Mouse (Mus musculus): ENCODE data around the gene Mcf2l. TPM values are rescaled to one million over a fixed set of nuclear protein-coding genes. Genes with fewer than 3 reads are reported as not detected.

Gene Mcf2l
- polyA plus RNA-seq, 1 experiment from 2014 or later = 22.4 TPM

DNA sequence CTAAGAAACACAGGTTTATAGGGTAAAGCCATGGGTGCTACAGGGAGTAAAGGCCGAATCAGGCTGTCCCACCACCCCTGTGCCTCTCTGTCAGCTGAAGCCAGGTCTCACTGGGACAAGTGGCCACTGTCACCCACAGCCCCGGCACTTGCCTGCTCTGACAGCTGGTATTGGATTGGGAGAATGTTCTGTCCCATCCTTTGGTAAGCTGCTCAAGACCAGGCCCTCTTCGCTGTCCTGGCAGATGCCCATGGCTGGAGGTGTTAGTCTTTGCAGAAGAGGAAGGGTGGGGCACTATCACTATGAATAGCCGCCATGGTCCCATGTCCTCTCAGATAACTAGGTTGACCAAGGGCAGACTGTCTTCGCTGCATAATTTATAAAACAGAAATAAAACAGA is 40.0 kb upstream of the Mcf2l start:
- Histone ChIP-seq H3K9ac (ENCODE audit: low read depth, low read length) (no peak overlapping the region), H3K4me2 (replicated peaks; ENCODE audit: low read depth, low read length) (no peak overlapping the region), H3K4me3 (ENCODE audit: low read length) (no peak overlapping the region), H3K9me3 (ENCODE audit: control insufficient read depth, low read length) (no peaks in the 10 kb centered on the region), H3K36me3 (ENCODE audit: control insufficient read depth, insufficient read depth, low read length) (peaks cover 62% of the 10 kb centered on the region), H3K27me3 (ENCODE audit: control insufficient read depth, insufficient read depth, low read length) (no peaks in the 10 kb centered on the region), H3K27ac (ENCODE audit: low read depth, low read length) (no peak overlapping the region), H3K4me1 (ENCODE audit: control insufficient read depth, insufficient read depth, low read length) (no peaks in the 10 kb centered on the region)
- 96% methylated on average over 5 of the region's 5 CpGs for WGBS
- no peak for ATAC-seq (ENCODE audit: low FRiP score, low TSS enrichment)

GRCm38 (mm10) chr8:12840834-12841233 is 32.8 kb upstream of the Mcf2l start:
- Histone ChIP-seq H3K27ac (ENCODE audit: low read depth, low read length) (no peak overlapping the region), H3K4me3 (ENCODE audit: low read length) (no peak overlapping the region), H3K4me2 (replicated peaks; ENCODE audit: low read depth, low read length) (no peak overlapping the region), H3K9me3 (ENCODE audit: control insufficient read depth, low read length) (no peaks in the 10 kb centered on the region), H3K9ac (ENCODE audit: low read depth, low read length) (no peak overlapping the region), H3K36me3 (ENCODE audit: control insufficient read depth, insufficient read depth, low read length) (peaks cover 48% of the 10 kb centered on the region; the same call in 1 of the 2 replicates), H3K27me3 (ENCODE audit: control insufficient read depth, insufficient read depth, low read length) (no peaks in the 10 kb centered on the region), H3K4me1 (ENCODE audit: control insufficient read depth, insufficient read depth, low read length) (no peaks in the 10 kb centered on the region)
- ATAC-seq (ENCODE audit: low FRiP score, low TSS enrichment) = no peak
- 92% methylated on average over 7 of the region's 7 CpGs for WGBS

DNA sequence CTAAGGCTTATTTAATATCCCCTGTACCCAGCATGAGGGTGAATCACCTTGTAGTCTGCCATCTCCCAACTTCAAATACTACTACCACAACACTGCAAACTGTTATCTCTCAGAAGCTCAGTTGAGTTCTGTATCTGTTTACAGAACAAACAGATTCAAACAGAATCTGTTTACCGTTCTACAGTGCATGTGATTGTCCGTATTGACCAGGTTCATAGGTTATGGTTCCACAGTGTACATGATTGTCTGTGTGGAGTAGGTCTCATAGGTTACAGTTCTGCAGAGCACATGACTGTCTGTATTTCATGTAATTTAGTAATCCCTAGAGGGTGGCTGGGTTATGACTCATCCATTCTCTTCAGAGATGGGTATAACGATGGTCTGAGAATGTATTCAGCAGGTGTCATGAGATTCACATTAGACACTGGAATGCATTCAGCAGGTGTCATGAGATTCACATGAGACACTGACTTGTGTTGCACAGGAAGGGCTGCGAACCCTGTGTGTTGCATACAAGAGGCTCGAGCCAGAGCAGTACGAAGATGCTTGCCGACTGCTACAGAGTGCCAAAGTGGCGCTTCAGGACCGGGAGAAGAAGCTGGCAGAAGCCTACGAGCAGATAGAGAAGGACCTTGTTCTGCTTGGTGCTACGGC is 31.1 kb upstream of the Mcf2l start:
- H3K36me3 ChIP-seq (ENCODE audit: control insufficient read depth, insufficient read depth, low read length) = peaks cover 49% of the 10 kb centered on the region; the same call in 1 of the 2 replicates
- no peak for ATAC-seq (ENCODE audit: low FRiP score, low TSS enrichment)
- no peak overlapping the region for H3K9ac ChIP-seq (ENCODE audit: low read depth, low read length)

GRCm38 (mm10) chr8:12844347-12844950 is 29.2 kb upstream of the Mcf2l start:
- peaks cover 43% of the 10 kb centered on the region; the same call in 1 of the 2 replicates for H3K36me3 ChIP-seq (ENCODE audit: control insufficient read depth, insufficient read depth, low read length)
- H3K4me1 ChIP-seq (ENCODE audit: control insufficient read depth, insufficient read depth, low read length) = no peaks in the 10 kb centered on the region
- no peak overlapping the region for H3K4me3 ChIP-seq (ENCODE audit: low read length)
- WGBS = 94% methylated on average over 16 of the region's 16 CpGs
- no peak overlapping the region for H3K4me2 ChIP-seq (replicated peaks; ENCODE audit: low read depth, low read length)
- no peak overlapping the region for H3K9ac ChIP-seq (ENCODE audit: low read depth, low read length)
- H3K27ac ChIP-seq (ENCODE audit: low read depth, low read length) = no peak overlapping the region
- no peaks in the 10 kb centered on the region for H3K9me3 ChIP-seq (ENCODE audit: control insufficient read depth, low read length)
- no peaks in the 10 kb centered on the region for H3K27me3 ChIP-seq (ENCODE audit: control insufficient read depth, insufficient read depth, low read length)
- ATAC-seq (ENCODE audit: low FRiP score, low TSS enrichment) = no peak

More for the DNA sequence above, 31.1 kb upstream of the Mcf2l start:
- 95% methylated on average over 11 of the region's 11 CpGs for WGBS
- H3K27me3 ChIP-seq (ENCODE audit: control insufficient read depth, insufficient read depth, low read length) = no peaks in the 10 kb centered on the region
- no peak overlapping the region for H3K27ac ChIP-seq (ENCODE audit: low read depth, low read length)
- H3K4me3 ChIP-seq (ENCODE audit: low read length) = no peak overlapping the region
- no peak overlapping the region for H3K4me2 ChIP-seq (replicated peaks; ENCODE audit: low read depth, low read length)
- H3K9me3 ChIP-seq (ENCODE audit: control insufficient read depth, low read length) = no peaks in the 10 kb centered on the region
- H3K4me1 ChIP-seq (ENCODE audit: control insufficient read depth, insufficient read depth, low read length) = no peaks in the 10 kb centered on the region

DNA sequence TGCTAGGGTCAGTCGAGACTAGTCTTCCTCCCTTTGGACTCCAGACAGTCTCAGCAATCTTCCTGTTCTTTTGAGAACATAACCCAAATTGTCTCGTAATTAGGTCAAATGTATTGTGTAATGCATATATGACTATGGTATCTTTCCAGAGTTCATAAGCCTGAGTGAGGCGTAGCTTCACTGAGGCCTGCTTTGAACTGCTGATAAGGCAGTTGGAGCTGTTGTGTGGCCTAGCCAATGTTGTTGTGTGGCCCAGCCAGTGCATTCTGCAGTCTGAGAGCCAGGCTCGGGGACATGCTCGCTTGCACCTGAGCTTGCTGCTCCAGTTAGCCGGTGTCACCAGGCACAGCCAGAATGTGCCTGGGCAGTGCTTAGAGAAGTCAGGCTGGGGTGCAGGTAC is 27.2 kb upstream of the Mcf2l start:
- Histone ChIP-seq H3K9ac (ENCODE audit: low read depth, low read length) (no peak overlapping the region), H3K4me2 (replicated peaks; ENCODE audit: low read depth, low read length) (no peak overlapping the region), H3K27ac (ENCODE audit: low read depth, low read length) (no peak overlapping the region), H3K36me3 (ENCODE audit: control insufficient read depth, insufficient read depth, low read length) (peaks cover 58% of the 10 kb centered on the region), H3K9me3 (ENCODE audit: control insufficient read depth, low read length) (no peaks in the 10 kb centered on the region), H3K4me1 (ENCODE audit: control insufficient read depth, insufficient read depth, low read length) (no peaks in the 10 kb centered on the region), H3K27me3 (ENCODE audit: control insufficient read depth, insufficient read depth, low read length) (no peaks in the 10 kb centered on the region), H3K4me3 (ENCODE audit: low read length) (no peak overlapping the region)
- 90% methylated on average over 6 of the region's 6 CpGs for WGBS
- no peak for ATAC-seq (ENCODE audit: low FRiP score, low TSS enrichment)

- Histone ChIP-seq H3K9ac (ENCODE audit: low read depth, low read length) (no peak overlapping the region), H3K27me3 (ENCODE audit: control insufficient read depth, insufficient read depth, low read length) (no peaks in the 10 kb centered on the region), H3K27ac (ENCODE audit: low read depth, low read length) (no peak overlapping the region), H3K36me3 (ENCODE audit: control insufficient read depth, insufficient read depth, low read length) (peaks cover 32% of the 10 kb centered on the region), H3K4me2 (replicated peaks; ENCODE audit: low read depth, low read length) (no peak overlapping the region), H3K4me1 (ENCODE audit: control insufficient read depth, insufficient read depth, low read length) (0 out of 2 replicates have a peak, but pooled peaks cover 3% of the 10 kb centered on the region), H3K4me3 (ENCODE audit: low read length) (no peak overlapping the region), H3K9me3 (ENCODE audit: control insufficient read depth, low read length) (no peaks in the 10 kb centered on the region)
- 70% methylated on average over 10 of the region's 10 CpGs for WGBS
- ATAC-seq (ENCODE audit: low FRiP score, low TSS enrichment) = no peak
These were observed 22.4 kb upstream of the Mcf2l start for GRCm38 (mm10) chr8:12851241-12851640.

DNA sequence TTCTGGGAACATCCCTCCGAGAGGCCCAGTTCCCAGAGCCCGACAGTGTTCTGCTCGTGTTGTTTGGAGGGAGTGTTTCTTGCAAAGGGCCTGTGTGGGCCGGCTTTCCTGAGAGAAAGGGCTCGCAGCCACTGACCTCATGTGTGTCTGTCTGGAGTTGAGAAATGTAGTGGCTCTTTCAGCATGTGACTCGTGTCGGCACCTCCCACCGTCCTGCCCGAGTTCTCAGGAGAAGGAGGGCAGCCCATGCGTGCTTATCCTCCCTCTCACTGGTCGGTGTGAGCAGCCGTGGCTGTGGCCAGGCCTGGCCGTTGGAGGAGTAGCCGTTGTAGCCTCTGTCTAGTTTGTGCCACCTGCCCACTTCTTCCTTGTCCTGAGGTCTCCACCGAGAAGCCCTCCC is 17.6 kb upstream of the Mcf2l start:
- H3K9me3 ChIP-seq (ENCODE audit: control insufficient read depth, low read length) = no peaks in the 10 kb centered on the region
- H3K4me2 ChIP-seq (replicated peaks; ENCODE audit: low read depth, low read length) = no peak overlapping the region
- no peaks in the 10 kb centered on the region for H3K27me3 ChIP-seq (ENCODE audit: control insufficient read depth, insufficient read depth, low read length)
- no peak overlapping the region for H3K9ac ChIP-seq (ENCODE audit: low read depth, low read length)
- 46% methylated on average over 15 of the region's 15 CpGs for WGBS
- no peak overlapping the region for H3K27ac ChIP-seq (ENCODE audit: low read depth, low read length)
- no peak overlapping the region for H3K4me3 ChIP-seq (ENCODE audit: low read length)
- peaks cover 33% of the 10 kb centered on the region for H3K36me3 ChIP-seq (ENCODE audit: control insufficient read depth, insufficient read depth, low read length)
- 0 out of 2 replicates have a peak, but pooled peaks cover 3% of the 10 kb centered on the region for H3K4me1 ChIP-seq (ENCODE audit: control insufficient read depth, insufficient read depth, low read length)
- peak; percentile 78 for ATAC-seq (ENCODE audit: low FRiP score, low TSS enrichment)

GRCm38 (mm10) chr8:12863061-12863460 is 10.5 kb upstream of the Mcf2l start:
- 92% methylated on average over 3 of the region's 3 CpGs for WGBS
- Histone ChIP-seq H3K9ac (ENCODE audit: low read depth, low read length) (no peak overlapping the region), H3K27me3 (ENCODE audit: control insufficient read depth, insufficient read depth, low read length) (no peaks in the 10 kb centered on the region), H3K4me3 (ENCODE audit: low read length) (no peak overlapping the region), H3K27ac (ENCODE audit: low read depth, low read length) (no peak overlapping the region), H3K9me3 (ENCODE audit: control insufficient read depth, low read length) (no peaks in the 10 kb centered on the region), H3K36me3 (ENCODE audit: control insufficient read depth, insufficient read depth, low read length) (peaks cover 35% of the 10 kb centered on the region), H3K4me1 (ENCODE audit: control insufficient read depth, insufficient read depth, low read length) (no peaks in the 10 kb centered on the region), H3K4me2 (replicated peaks; ENCODE audit: low read depth, low read length) (no peak overlapping the region)
- ATAC-seq (ENCODE audit: low FRiP score, low TSS enrichment) = no peak

DNA sequence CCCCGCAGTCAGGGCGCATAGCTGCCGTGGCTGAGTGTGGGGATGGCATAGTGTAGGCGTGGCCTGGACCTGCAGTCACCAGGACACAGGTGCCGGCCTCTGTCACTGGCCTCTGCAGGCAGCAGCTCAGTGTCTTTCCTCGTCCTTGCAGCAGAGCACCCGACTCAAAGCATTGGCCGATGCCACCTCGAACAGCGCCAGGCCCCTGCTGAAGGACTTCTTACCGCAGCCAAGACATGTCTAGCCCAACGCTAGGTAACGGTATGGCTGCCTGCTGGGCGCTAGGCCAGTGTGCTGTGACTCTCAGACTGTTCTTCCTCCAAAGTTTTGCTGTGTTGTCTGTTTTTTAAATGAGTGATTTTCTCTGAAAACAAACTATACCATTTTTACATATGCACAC is 10.0 kb upstream of the Mcf2l start:
- Histone ChIP-seq H3K9ac (ENCODE audit: low read depth, low read length) (no peak overlapping the region), H3K4me3 (ENCODE audit: low read length) (no peak overlapping the region), H3K27me3 (ENCODE audit: control insufficient read depth, insufficient read depth, low read length) (no peaks in the 10 kb centered on the region), H3K27ac (ENCODE audit: low read depth, low read length) (no peak overlapping the region), H3K36me3 (ENCODE audit: control insufficient read depth, insufficient read depth, low read length) (peaks cover 29% of the 10 kb centered on the region; the same call in 1 of the 2 replicates), H3K4me2 (replicated peaks; ENCODE audit: low read depth, low read length) (no peak overlapping the region), H3K4me1 (ENCODE audit: control insufficient read depth, insufficient read depth, low read length) (no peaks in the 10 kb centered on the region), H3K9me3 (ENCODE audit: control insufficient read depth, low read length) (no peaks in the 10 kb centered on the region)
- ATAC-seq (ENCODE audit: low FRiP score, low TSS enrichment) = no peak
- 90% methylated on average over 14 of the region's 14 CpGs for WGBS
